Mouse (Mus musculus): Measurements from ENCODE around the gene Apobec3.

DNA sequence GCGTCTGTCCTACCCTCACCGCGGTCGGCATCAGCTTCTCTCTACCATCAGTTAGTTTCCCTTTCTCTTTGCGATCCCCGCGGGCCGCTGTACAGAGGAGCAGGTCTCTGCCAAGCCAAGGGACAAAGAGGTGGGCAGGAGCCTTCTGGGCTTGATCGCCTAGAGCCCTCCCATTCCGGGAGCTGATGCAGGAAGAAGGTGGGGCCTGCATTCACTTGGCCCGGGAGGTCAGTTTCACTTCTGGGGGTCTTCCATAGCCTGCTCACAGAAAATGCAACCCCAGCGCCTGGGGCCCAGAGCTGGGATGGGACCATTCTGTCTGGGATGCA is 718 bp downstream of the Apobec3 start:
- TF ChIP-seq GATA1 (IDR thresholded peaks at IDR 0.05; ENCODE audit: low read length) (no peak), TAL1 (IDR thresholded peaks at IDR 0.05; ENCODE audit: low read length) (no peak)
